Mouse (Mus musculus) olfactory bulb, adult 2 months (tissue): ENCODE data around the gene Mcrip2.

Experiments used
- CTCF ChIP-seq: fragments of 200-500 bp; IDR thresholded peaks from 2 replicates; pipeline ENCODE4 v1.5.1; 2012; ENCODE audit warnings: low read depth, mild to moderate bottlenecking, low read length, moderate library complexity; ENCODE audit not compliant: insufficient read depth
- POLR2A ChIP-seq: fragments of 200-500 bp; IDR thresholded peaks from 2 replicates; pipeline ENCODE4 v1.6.1; 2012; ENCODE audit warnings: mild to moderate bottlenecking, low read depth, low read length, moderate library complexity; ENCODE audit not compliant: insufficient read depth

DNA sequence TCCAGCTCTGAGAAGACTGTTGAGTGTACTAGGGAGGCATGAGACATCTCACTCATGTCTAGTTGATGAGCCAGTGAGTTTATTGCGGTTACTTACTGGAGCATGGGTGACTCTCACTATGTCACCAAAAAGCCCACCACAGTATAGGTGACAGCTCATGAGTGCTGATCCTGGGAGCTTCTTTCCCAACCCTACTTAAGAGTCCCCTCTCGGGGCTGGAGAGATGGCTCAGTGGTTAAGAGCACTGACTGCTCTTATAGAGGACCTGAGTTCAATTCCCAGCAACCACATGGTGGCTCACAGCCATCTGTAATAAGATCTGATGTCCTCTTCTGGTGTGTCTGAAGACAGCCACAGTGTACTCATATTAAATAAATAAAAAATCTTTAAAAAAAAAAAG, 1.4 kb upstream of the Mcrip2 start:
- no peak for TF ChIP-seq CTCF
- TF ChIP-seq POLR2A: no peak
